In the genomic region with DNA sequence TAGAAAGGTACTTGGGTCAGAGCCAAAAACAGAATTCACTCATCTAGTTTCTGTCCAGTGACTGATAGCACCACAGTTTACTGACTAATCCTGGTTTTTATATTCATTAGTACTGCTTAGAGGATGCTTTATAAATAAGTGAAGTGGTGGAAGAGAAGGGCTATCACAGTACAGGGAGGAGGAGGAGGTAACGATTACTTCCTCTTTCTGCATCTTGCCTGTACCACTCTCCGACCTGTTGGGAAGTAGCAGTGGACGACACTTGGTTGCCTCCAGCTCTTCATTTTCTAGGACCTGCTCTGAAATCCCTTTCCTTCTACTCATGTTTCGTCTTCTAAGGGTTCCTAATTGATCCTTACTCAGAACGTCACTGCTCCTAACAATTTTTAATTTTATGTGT, we compare ENCODE assay signal across 17 mouse cellular contexts.
"Had no signal": no experiment of that assay in that cellular context is flagged by ENCODE, and none has a peak within 500 bp of the region (broad histone marks: within the 10 kb centered on the region; RNA-seq: fewer than 3 reads in every experiment).

No protein-coding gene starts in this region.

- H3K9me3 ChIP-seq: neural tube, embryonic 12.5 days; neural tube, embryonic 13.5 days; neural tube, embryonic 15.5 days; stomach, embryonic 15.5 days had no signal

- H3K9ac ChIP-seq: neural tube, embryonic 12.5 days; neural tube, embryonic 13.5 days; neural tube, embryonic 15.5 days; stomach, embryonic 15.5 days had no signal

- H3K4me1 ChIP-seq: neural tube, embryonic 12.5 days; neural tube, embryonic 13.5 days; neural tube, embryonic 15.5 days; stomach, embryonic 15.5 days had no signal

- H3K4me2 ChIP-seq: neural tube, embryonic 12.5 days; neural tube, embryonic 13.5 days; neural tube, embryonic 15.5 days; stomach, embryonic 15.5 days had no signal

- H3K36me3 ChIP-seq: neural tube, embryonic 12.5 days; neural tube, embryonic 13.5 days; neural tube, embryonic 15.5 days; stomach, embryonic 15.5 days had no signal

- H3K27me3 ChIP-seq: neural tube, embryonic 12.5 days; neural tube, embryonic 13.5 days; neural tube, embryonic 15.5 days; stomach, embryonic 15.5 days had no signal

- H3K27ac ChIP-seq: neural tube, embryonic 12.5 days; neural tube, embryonic 13.5 days; neural tube, embryonic 15.5 days; stomach, embryonic 15.5 days; stomach, postnatal 0 days had no signal

- DNase-seq: retina, postnatal 1 day; right cerebral cortex, adult 18-20 months; right cerebral cortex, postnatal 14 days; right cerebral cortex, postnatal 25 days; right cerebral cortex, postnatal 4 days; spleen, adult 18-20 months; thymus, adult 18-20 months; thymus, adult 2 months; thymus, postnatal 14 days; thymus, postnatal 25 days; thymus, postnatal 36 days; thymus, postnatal 4 days had no signal

- H3K4me3 ChIP-seq: neural tube, embryonic 12.5 days; neural tube, embryonic 13.5 days; neural tube, embryonic 15.5 days; stomach, embryonic 15.5 days had no signal
